Mouse (Mus musculus) liver, adult (tissue): Measurements from ENCODE around the gene Gm9857.

Source experiments
- GATA4 ChIP-seq: IDR thresholded peaks from 2 replicates; pipeline ENCODE4 v1.6.1; 2014; ENCODE audit warnings: mild to moderate bottlenecking, low read length; ENCODE audit not compliant: insufficient replicate concordance

Gene Gm9857

DNA sequence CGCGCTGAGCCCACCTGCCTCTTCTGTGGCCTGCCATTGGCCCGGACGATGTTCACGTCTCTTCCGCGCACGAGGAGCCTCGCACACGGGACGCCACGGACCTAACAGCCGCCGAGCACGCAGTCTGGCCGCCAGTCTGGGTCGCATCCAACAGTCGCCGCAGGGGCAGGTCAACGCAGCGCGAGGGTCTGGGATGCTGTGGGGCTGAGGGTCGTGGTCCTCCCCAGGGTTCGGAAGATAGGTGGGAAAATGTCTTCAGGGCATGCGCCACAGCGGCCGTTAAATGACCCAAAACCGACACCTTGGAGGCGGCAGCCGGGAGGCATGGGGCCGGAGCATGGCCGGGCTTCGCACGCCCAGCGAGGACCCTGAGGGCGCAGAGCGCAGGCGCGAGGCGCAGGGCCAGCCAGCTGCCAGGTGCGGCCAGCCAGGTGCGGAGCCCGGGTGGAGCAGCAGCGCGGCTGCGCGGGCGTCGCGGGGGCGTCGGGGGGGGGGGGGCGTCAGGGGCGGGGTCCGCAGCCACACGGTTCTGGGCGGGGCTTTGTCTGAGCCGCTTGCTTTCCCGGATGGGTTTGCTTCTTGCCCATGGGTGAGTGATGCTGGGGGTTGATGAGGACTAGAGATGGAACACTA is at the start of gene Gm9857:
TSS of gene Gm9857 (minus strand) at position 445 of the 633 bp plus-strand sequence.
- no peak for TF ChIP-seq GATA4

- no peak for TF ChIP-seq GATA4
Observed at GRCm38 (mm10) chr3:108987009-108987659, 46.9 kb upstream of the Gm9857 start.

DNA sequence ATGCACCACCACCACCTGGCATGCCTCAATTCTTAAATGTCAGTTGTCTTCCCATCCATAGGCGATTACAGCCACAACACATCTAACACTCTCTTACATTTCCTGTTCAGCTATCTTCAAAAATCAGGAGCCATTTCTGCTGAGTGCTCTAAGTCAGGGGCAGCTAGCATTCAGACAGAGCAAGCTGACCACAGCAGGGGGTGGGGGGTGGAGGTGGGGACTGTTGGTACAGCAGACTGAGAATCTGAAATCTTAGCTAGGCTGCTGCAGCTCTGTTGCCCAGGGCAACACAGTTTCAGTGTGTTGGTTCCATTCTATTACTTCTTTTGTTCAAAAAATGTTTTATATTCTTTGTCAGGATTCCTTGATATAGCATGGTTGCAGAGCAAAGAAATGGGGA is 46.3 kb upstream of the Gm9857 start:
- TF ChIP-seq GATA4, result no peak

GRCm38 (mm10) chr3:108983989-108984388 is 43.7 kb upstream of the Gm9857 start:
- TF ChIP-seq GATA4, result no peak

GRCm38 (mm10) chr3:108981946-108982345 is 41.7 kb upstream of the Gm9857 start:
- no peak for TF ChIP-seq GATA4

- TF ChIP-seq GATA4, result no peak
Observed at GRCm38 (mm10) chr3:108977340-108978030, 37.2 kb upstream of the Gm9857 start.

GRCm38 (mm10) chr3:108974920-108975485 is 34.8 kb upstream of the Gm9857 start:
- TF ChIP-seq GATA4, result no peak

GRCm38 (mm10) chr3:108973980-108974660 is 33.9 kb upstream of the Gm9857 start:
- no peak for TF ChIP-seq GATA4

DNA sequence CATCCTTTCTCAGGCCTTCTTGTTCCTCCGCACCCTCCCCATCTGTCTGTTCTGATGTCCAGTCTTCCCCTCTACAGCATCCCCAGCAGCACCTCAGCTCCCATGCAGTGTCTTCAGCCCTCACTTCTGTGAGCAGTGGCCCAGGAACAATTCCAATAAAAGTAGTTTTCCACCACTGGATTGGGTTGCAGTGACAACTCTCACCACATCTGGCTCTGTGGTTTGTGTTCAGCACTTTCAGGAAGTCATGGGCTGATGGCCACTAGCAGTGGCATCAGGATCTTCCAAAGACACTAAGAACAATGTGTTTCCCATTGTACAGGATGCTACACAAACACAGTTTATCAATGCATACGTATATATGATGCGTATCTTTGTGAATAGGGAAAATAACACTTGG is 25.8 kb upstream of the Gm9857 start:
- TF ChIP-seq GATA4, result no peak

- no peak for TF ChIP-seq GATA4
Observed at GRCm38 (mm10) chr3:108964361-108965044, 24.3 kb upstream of the Gm9857 start.

GRCm38 (mm10) chr3:108963776-108964175 is 23.5 kb upstream of the Gm9857 start:
- no peak for TF ChIP-seq GATA4

GRCm38 (mm10) chr3:108963278-108963677 is 23.0 kb upstream of the Gm9857 start:
- no peak for TF ChIP-seq GATA4

- no peak for TF ChIP-seq GATA4
Observed at GRCm38 (mm10) chr3:108961655-108962054, 21.4 kb upstream of the Gm9857 start.

DNA sequence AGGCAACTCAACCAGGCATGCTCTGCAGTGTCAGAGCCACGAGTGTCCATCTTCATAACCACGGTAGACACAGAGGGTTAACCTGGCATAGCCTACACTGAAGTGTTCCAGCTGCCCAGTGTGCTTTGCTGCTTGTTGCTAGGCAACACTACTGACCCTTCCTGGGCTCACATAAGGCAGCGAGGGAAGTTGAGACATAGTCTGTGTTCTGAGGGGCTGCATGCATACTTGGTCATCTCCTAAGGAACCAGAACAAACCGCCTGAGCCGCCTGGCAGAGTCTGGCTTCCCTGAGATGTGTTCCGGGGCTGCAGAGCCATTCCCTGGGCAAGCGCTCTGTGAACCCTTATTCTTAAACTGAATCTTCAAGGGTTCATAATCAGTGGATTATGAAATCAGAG is 21.0 kb upstream of the Gm9857 start:
- TF ChIP-seq GATA4, result no peak
